Mouse (Mus musculus): ENCODE measurements around the gene Hid1.

DNA sequence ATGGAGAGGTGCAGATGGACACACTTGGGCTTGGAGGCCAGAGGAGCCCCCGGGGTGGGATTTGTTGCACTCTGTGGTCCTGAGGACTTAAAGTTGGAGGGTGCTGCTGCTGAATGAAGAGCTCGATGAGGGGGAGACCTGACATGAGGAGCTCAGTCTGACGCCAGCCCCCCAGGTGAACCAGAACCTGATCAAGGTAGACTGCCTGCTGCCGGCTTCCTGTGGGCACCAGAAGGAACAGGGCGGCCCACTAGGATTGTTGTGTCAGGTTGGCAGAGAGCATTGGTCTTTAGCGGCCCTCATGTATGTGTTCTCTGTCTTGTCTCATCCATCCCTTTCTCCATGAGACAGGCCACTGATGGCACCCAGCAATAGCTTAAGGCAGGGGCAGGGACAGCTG, 38.2 kb upstream of the Hid1 start:
- TF ChIP-seq POLR2A (IDR thresholded peaks at IDR 0.05; ENCODE audit: borderline replicate concordance, extremely low read depth, low read depth, low read length) (no peak), CTCF (IDR thresholded peaks at IDR 0.05; ENCODE audit: insufficient read depth, low read length) (no peak)

Measured in lung, adult 2 months (tissue).